In the genomic region with DNA sequence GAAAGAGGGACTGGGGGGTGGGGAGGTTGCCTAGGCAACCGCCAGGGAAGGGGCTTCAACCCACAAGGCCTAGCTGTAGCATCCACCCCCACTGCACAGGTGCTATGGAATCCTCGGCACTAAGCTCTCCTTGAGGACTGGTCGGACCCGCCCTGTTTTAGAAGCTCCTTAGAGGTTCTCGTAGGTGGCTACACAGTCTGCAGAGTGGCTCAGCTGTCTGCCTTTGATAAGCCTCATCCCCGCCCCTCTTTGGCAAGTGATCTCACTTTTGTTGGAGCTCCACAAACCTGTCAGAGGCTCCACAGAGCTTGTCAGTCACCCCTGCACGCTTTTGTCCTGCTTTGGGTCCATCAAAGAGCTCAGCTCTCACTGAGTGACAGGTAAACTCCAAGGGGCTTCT, we compare ENCODE assay signal across 9 mouse cellular contexts. TPM values are rescaled to one million over a fixed set of nuclear protein-coding genes. Genes with fewer than 3 reads are reported as not detected.
DNase-seq lines count a peak whose midpoint lies in the region; ATAC-seq and TF ChIP-seq lines count a peak whose summit lies in the region.
"Had no signal": no experiment of that assay in that cellular context is flagged by ENCODE, and none has a peak within 500 bp of the region (broad histone marks: within the 10 kb centered on the region; RNA-seq: fewer than 3 reads in every experiment).

No protein-coding gene starts in this region.

- no peaks in the 10 kb centered on the region for H3K9me3 ChIP-seq in lung, postnatal 0 days (ENCODE audit: low read length)
- no peaks in the 10 kb centered on the region for H3K9me3 ChIP-seq in liver, embryonic 14.5 days (ENCODE audit: control insufficient read depth, low read length)
- no peaks in the 10 kb centered on the region for H3K9me3 ChIP-seq in stomach, postnatal 0 days (ENCODE audit: control insufficient read depth, low read length)

- no peaks in the 10 kb centered on the region for H3K36me3 ChIP-seq in lung, postnatal 0 days (ENCODE audit: insufficient read depth, low read length)
- no peaks in the 10 kb centered on the region for H3K36me3 ChIP-seq in liver, embryonic 14.5 days (replicated peaks; ENCODE audit: control insufficient read depth, insufficient read depth, low read depth)
- H3K36me3 ChIP-seq in stomach, postnatal 0 days (ENCODE audit: control insufficient read depth, insufficient read depth, low read length), result no peaks in the 10 kb centered on the region

- ATAC-seq in lung, postnatal 0 days, result peak; percentile 23; the same call in 1 of the 2 replicates
- peak; percentile 89 for ATAC-seq in erythroid progenitor cell, adult 5-6 weeks (replicated peaks; ENCODE audit: low FRiP score, poor library complexity, severe bottlenecking)
- peak; percentile 95 for ATAC-seq in liver, embryonic 14.5 days (ENCODE audit: insufficient read depth)
- 0 out of 2 replicates have a peak, but pooled peaks have one; percentile 38 for ATAC-seq in stomach, postnatal 0 days (ENCODE audit: low FRiP score, low TSS enrichment)
- no peak for ATAC-seq in megakaryocyte, adult 5-6 weeks (ENCODE audit: poor library complexity, severe bottlenecking)

- H3K9ac ChIP-seq in lung, postnatal 0 days (replicated peaks; ENCODE audit: low read depth), result no peak overlapping the region
- peak overlapping the region; percentile 47 for H3K9ac ChIP-seq in liver, embryonic 14.5 days (replicated peaks)
- H3K9ac ChIP-seq in stomach, postnatal 0 days (ENCODE audit: low read length), result no peak overlapping the region

- no peaks in the 10 kb centered on the region for H3K4me1 ChIP-seq in lung, postnatal 0 days (ENCODE audit: insufficient read depth, low read depth, low read length)
- H3K4me1 ChIP-seq in liver, embryonic 14.5 days (replicated peaks; ENCODE audit: control insufficient read depth in 2 of 2, insufficient read depth in 2 of 2, low read length in 1 of 2), result peaks cover 18 to 20% of the 10 kb centered on the region in 2 experiments
- H3K4me1 ChIP-seq in stomach, postnatal 0 days (replicated peaks; ENCODE audit: control insufficient read depth, insufficient read depth), result no peaks in the 10 kb centered on the region

- no peak for TF ChIP-seq EP300 in lung, postnatal 0 days (IDR thresholded peaks at IDR 0.05)
- TF ChIP-seq EP300 in liver, embryonic 14.5 days (IDR thresholded peaks at IDR 0.05; ENCODE audit: low read depth), result peak; percentile 75
- TF ChIP-seq EP300 in stomach, postnatal 0 days (optimal IDR thresholded peaks at IDR 0.05), result no peak

- H3K27ac ChIP-seq in lung, postnatal 0 days (ENCODE audit: low read length), result no peak overlapping the region
- peak overlapping the region; percentile 70 for H3K27ac ChIP-seq in liver, embryonic 14.5 days
- H3K27ac ChIP-seq in stomach, postnatal 0 days (replicated peaks), result no peak overlapping the region

- WGBS in lung, postnatal 0 days, result 46% methylated on average over 7 of the region's 7 CpGs
- 18% methylated on average over 7 of the region's 7 CpGs for WGBS in liver, embryonic 14.5 days (ENCODE audit: insufficient replicate concordance)
- 67% methylated on average over 7 of the region's 7 CpGs for WGBS in stomach, postnatal 0 days

- no peak for TF ChIP-seq CTCF in lung, postnatal 0 days (IDR thresholded peaks at IDR 0.05)
- TF ChIP-seq CTCF in liver, embryonic 14.5 days (IDR thresholded peaks at IDR 0.05; ENCODE audit: low read depth), result no peak
- TF ChIP-seq CTCF in stomach, postnatal 0 days (IDR thresholded peaks at IDR 0.05; ENCODE audit: low read depth), result no peak

- no peaks in the 10 kb centered on the region for H3K27me3 ChIP-seq in lung, postnatal 0 days (replicated peaks; ENCODE audit: insufficient read depth, low read length)
- no peaks in the 10 kb centered on the region for H3K27me3 ChIP-seq in liver, embryonic 14.5 days (ENCODE audit: control insufficient read depth, insufficient read depth, low read length)
- H3K27me3 ChIP-seq in stomach, postnatal 0 days (ENCODE audit: control insufficient read depth, insufficient read depth, low read length), result no peaks in the 10 kb centered on the region

- no peak for DNase-seq in lung, postnatal 0 days (ENCODE audit: low spot score)
- no peak for DNase-seq in lung, postnatal 10 days
- DNase-seq in liver, embryonic 14.5 days (ENCODE audit: low read depth in 3 of 3, low spot score in 3 of 3), result peak; percentile 71 to 79 (median 72)
- no peak for DNase-seq in stomach, postnatal 0 days (ENCODE audit: low spot score)
- no peak for DNase-seq in kidney, postnatal 25 days
- DNase-seq in left cerebral cortex, postnatal 10 days (ENCODE audit: extremely low spot score in 1 of 2, low spot score in 2 of 2), result no peak
- DNase-seq: kidney, postnatal 10 days had no signal

- H3K4me3 ChIP-seq in lung, postnatal 0 days (ENCODE audit: low read depth, low read length), result no peak overlapping the region
- peak overlapping the region; percentile 11 to 30; a peak in 3 of 4 replicates for H3K4me3 ChIP-seq in liver, embryonic 14.5 days (ENCODE audit: insufficient read depth in 1 of 2, low read depth in 2 of 2, low read length in 2 of 2)
- no peak overlapping the region for H3K4me3 ChIP-seq in stomach, postnatal 0 days (ENCODE audit: low read depth, low read length)

- intact Hi-C loops in left cerebral cortex, postnatal 10 days (cut with DNase I), result loop anchor here (5.0 kb wide), 1 partner anchor 85 kb away; a partner anchor contains a TSS

- H3K4me2 ChIP-seq in lung, postnatal 0 days (replicated peaks; ENCODE audit: low read depth, low read length), result no peak overlapping the region
- H3K4me2 ChIP-seq in liver, embryonic 14.5 days (ENCODE audit: low read depth), result peak overlapping the region; percentile 56
- no peak overlapping the region for H3K4me2 ChIP-seq in stomach, postnatal 0 days (replicated peaks; ENCODE audit: low read depth)

RNA-seq across cellular contexts. Expression of a gene that starts 17.0 kb away (rescaled TPM):
- 23.2 and 27.2 TPM in 2 replicates for polyA plus RNA-seq in lung, postnatal 0 days (2015; fragmentation: Nextera tagmentation; extraction: Ambion mirVana)
- total RNA-seq in erythroid progenitor cell, adult 5-6 weeks (2015; ENCODE audit: low replicate concordance), result 1.3 TPM in 1 of 2 replicates, not detected in the other
- total RNA-seq in erythroid progenitor cell, adult 5-6 weeks (2017; ENCODE audit: low replicate concordance), result 0.64 TPM in 1 of 2 replicates, not detected in the other
- 1.9 and 2.4 TPM in 2 replicates for polyA plus RNA-seq in liver, embryonic 14.5 days (2012; rRNA removed)
- 1.2 and 1.4 TPM in 2 replicates for polyA plus RNA-seq in liver, embryonic 14.5 days (2014; fragmentation: Nextera tagmentation; extraction: Ambion mirVana)
- 14.1 and 15.5 TPM in 2 replicates for polyA plus RNA-seq in stomach, postnatal 0 days (2015; fragmentation: Nextera tagmentation; extraction: Ambion mirVana)
- total RNA-seq in megakaryocyte, adult 5-6 weeks (2015), result 0.25 and 0.98 TPM in 2 replicates
- total RNA-seq in megakaryocyte, adult 5-6 weeks (2017), result 0.26 and 0.41 TPM in 2 replicates
- total RNA-seq in left cerebral cortex, postnatal 10 days (2021), result 100 to 1,000 TPM; 191 to 193 TPM

Comparison
In these comparisons a context has a peak if more than half of its experiments do, and no peak if none do; other contexts are left out.
1. DNase-seq: peak in liver, embryonic 14.5 days (3 of 3); none in lung, postnatal 0 days (single experiment), lung, postnatal 10 days (single experiment), stomach, postnatal 0 days (single experiment), kidney, postnatal 25 days (0 of 2) and left cerebral cortex, postnatal 10 days (0 of 2).
2. H3K4me3 ChIP-seq: peak in liver, embryonic 14.5 days (2 of 2); none in lung, postnatal 0 days (single experiment) and stomach, postnatal 0 days (single experiment).
3. RNA of a gene that starts 17.0 kb away (total RNA-seq): 191 to 193 TPM in left cerebral cortex, postnatal 10 days; 0.64 to 1.3 TPM in erythroid progenitor cell, adult 5-6 weeks and 0.25 to 0.98 TPM in megakaryocyte, adult 5-6 weeks; every median in the first group is over 10 times any median in the second.